Mouse (Mus musculus) ES-E14 (cell line): ENCODE results near the gene Ifit1bl1.
"Not testable (repeated sequence)": the region's sequence is repeated elsewhere in the genome, so short reads cannot be mapped to it uniquely, and the experiment has no call there.

ENCODE experiments used
- CHD2 ChIP-seq: IDR thresholded peaks from 2 replicates; pipeline ENCODE4 v1.6.1; 2014; ENCODE audit warnings: mild to moderate bottlenecking, low read depth, low read length, inconsistent platforms
- HCFC1 ChIP-seq: IDR thresholded peaks from 2 replicates; pipeline ENCODE4 v1.6.1; 2012; ENCODE audit warnings: low read length, inconsistent platforms, borderline replicate concordance; ENCODE audit not compliant: insufficient read depth
- MAFK ChIP-seq: IDR thresholded peaks from 2 replicates; pipeline ENCODE4 v1.6.1; 2014; ENCODE audit warnings: mild to moderate bottlenecking, low read depth, low read length, inconsistent platforms; ENCODE audit not compliant: insufficient read depth
- ZC3H11A ChIP-seq: IDR thresholded peaks from 2 replicates; pipeline ENCODE4 v1.6.1; 2012; ENCODE audit warnings: low read depth, mild to moderate bottlenecking, inconsistent platforms, low read length, borderline replicate concordance
- ZNF384 ChIP-seq: IDR thresholded peaks from 2 replicates; pipeline ENCODE4 v1.6.1; 2012; ENCODE audit warnings: low read depth, low read length, inconsistent platforms

- TF ChIP-seq MAFK, HCFC1, ZNF384, ZC3H11A, CHD2: not testable (repeated sequence)
Measured at GRCm38 (mm10) chr19:34607237-34608051, 5.7 kb upstream of the Ifit1bl1 start, which contains the start of gene Ifit3b.
